Mouse (Mus musculus) spleen, adult 2 months (tissue): ENCODE results near the gene Smco1.

Source experiments
- CTCF ChIP-seq: fragments of 200-500 bp; IDR thresholded peaks from 2 replicates; pipeline ENCODE4 v1.5.1; 2011; ENCODE audit warnings: mild to moderate bottlenecking, inconsistent platforms; ENCODE audit not compliant: insufficient read depth, insufficient read length, insufficient replicate concordance; ENCODE audit errors: extremely low read depth
- POLR2A ChIP-seq: fragments of 200-500 bp; IDR thresholded peaks from 2 replicates; pipeline ENCODE4 v1.6.1; 2011; ENCODE audit warnings: low read depth, low read length, inconsistent platforms

DNA sequence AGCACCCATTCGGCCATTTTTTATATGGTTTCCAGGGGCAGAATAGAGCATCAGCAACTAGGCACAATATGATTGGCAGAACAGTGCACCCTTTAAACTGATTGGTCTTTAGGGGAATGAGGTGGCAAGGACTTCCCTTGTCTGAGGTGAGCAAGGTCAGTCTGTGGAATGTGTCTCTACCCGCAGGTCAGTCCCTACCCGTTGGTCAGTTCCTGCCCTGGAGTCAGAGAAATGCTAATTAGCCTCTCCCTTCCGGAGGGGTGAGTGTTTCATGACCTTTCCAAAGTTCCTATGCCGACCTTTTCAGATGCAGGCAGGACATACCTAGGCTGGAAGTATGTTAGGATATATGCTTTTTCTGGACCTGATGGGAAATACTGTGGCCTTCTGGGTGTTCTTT, 41.1 kb downstream of the Smco1 start:
- TF ChIP-seq POLR2A: no peak
- no peak for TF ChIP-seq CTCF
